Mouse (Mus musculus): ENCODE data around the gene Ppp1r16b. TPM values are rescaled to one million over a fixed set of nuclear protein-coding genes. Genes with fewer than 3 reads are reported as not detected.
A peak's percentile ranks its signal among the peaks of the same experiment; 100 is the strongest.

Ppp1r16b gene
- polyA plus RNA-seq, 1 experiment from 2014 or later: 4.7 TPM

GRCm38 (mm10) chr2:158770126-158770757, 105.0 kb downstream of the Ppp1r16b start:
- 44% methylated on average over 13 of the region's 13 CpGs for WGBS
- Histone ChIP-seq H3K4me3 (peak overlapping the region; percentile 90), H3K4me1 (peaks cover 66% of the 10 kb centered on the region), H3K36me3 (peaks cover 18% of the 10 kb centered on the region), H3K27ac (peak overlapping the region; percentile 52), H3K27me3 (ENCODE audit: insufficient read depth, poor library complexity, severe bottlenecking) (no peaks in the 10 kb centered on the region), H3K9me3 (no peaks in the 10 kb centered on the region)
- DNase-seq (ENCODE audit: low spot score): no peak

GRCm38 (mm10) chr2:158771066-158771763, 106.0 kb downstream of the Ppp1r16b start:
- H3K4me1 ChIP-seq: peaks cover 76% of the 10 kb centered on the region
- peak overlapping the region; percentile 52; the same call in 1 of the 2 replicates for H3K27ac ChIP-seq
- H3K4me3 ChIP-seq: peak overlapping the region; percentile 90
- no peak for DNase-seq (ENCODE audit: low spot score)
- H3K36me3 ChIP-seq: peaks cover 24% of the 10 kb centered on the region
- H3K27me3 ChIP-seq (ENCODE audit: insufficient read depth, poor library complexity, severe bottlenecking): no peaks in the 10 kb centered on the region
- no peaks in the 10 kb centered on the region for H3K9me3 ChIP-seq
- 44% methylated on average over 11 of the region's 11 CpGs for WGBS

GRCm38 (mm10) chr2:158772808-158773207, 107.6 kb downstream of the Ppp1r16b start:
- peaks cover 87% of the 10 kb centered on the region for H3K4me1 ChIP-seq
- H3K36me3 ChIP-seq: peaks cover 24% of the 10 kb centered on the region
- H3K27me3 ChIP-seq (ENCODE audit: insufficient read depth, poor library complexity, severe bottlenecking): no peaks in the 10 kb centered on the region

GRCm38 (mm10) chr2:158774886-158775285, 109.7 kb downstream of the Ppp1r16b start:
- 44% methylated on average over 8 of the region's 8 CpGs for WGBS
- no peak for DNase-seq (ENCODE audit: low spot score)
- Histone ChIP-seq H3K27me3 (ENCODE audit: insufficient read depth, poor library complexity, severe bottlenecking) (no peaks in the 10 kb centered on the region), H3K36me3 (peaks cover 31% of the 10 kb centered on the region), H3K4me3 (no peak overlapping the region), H3K4me1 (peaks cover 87% of the 10 kb centered on the region), H3K27ac (peak overlapping the region; percentile 71), H3K9me3 (no peaks in the 10 kb centered on the region)

More at GRCm38 (mm10) chr2:158772808-158773207, 107.6 kb downstream of the Ppp1r16b start:
- Histone ChIP-seq H3K9me3 (no peaks in the 10 kb centered on the region), H3K4me3 (no peak overlapping the region), H3K27ac (no peak overlapping the region)
- DNase-seq (ENCODE audit: low spot score): no peak
- 78% methylated on average over 13 of the region's 13 CpGs for WGBS

- Histone ChIP-seq H3K27ac (peak overlapping the region; percentile 71), H3K36me3 (peaks cover 49% of the 10 kb centered on the region), H3K27me3 (ENCODE audit: insufficient read depth, poor library complexity, severe bottlenecking) (no peaks in the 10 kb centered on the region), H3K9me3 (no peaks in the 10 kb centered on the region), H3K4me3 (0 out of 2 replicates have a peak overlapping the region, but pooled peaks have one; percentile 19), H3K4me1 (peaks cover 69% of the 10 kb centered on the region)
- WGBS: 82% methylated on average over 4 of the region's 4 CpGs
- DNase-seq (ENCODE audit: low spot score): no peak
These were observed 111.5 kb downstream of the Ppp1r16b start for GRCm38 (mm10) chr2:158776716-158777115.

- peaks cover 47% of the 10 kb centered on the region for H3K36me3 ChIP-seq
- H3K9me3 ChIP-seq: no peaks in the 10 kb centered on the region
- peak overlapping the region; percentile 71 for H3K27ac ChIP-seq
- peak overlapping the region; percentile 19; the same call in 1 of the 2 replicates for H3K4me3 ChIP-seq
- H3K4me1 ChIP-seq: peaks cover 61% of the 10 kb centered on the region
- WGBS: 33% methylated on average over 6 of the region's 6 CpGs
- no peak for DNase-seq (ENCODE audit: low spot score)
- H3K27me3 ChIP-seq (ENCODE audit: insufficient read depth, poor library complexity, severe bottlenecking): no peaks in the 10 kb centered on the region
These were observed 112.3 kb downstream of the Ppp1r16b start for GRCm38 (mm10) chr2:158777490-158777889.

- H3K9me3 ChIP-seq: no peaks in the 10 kb centered on the region
- H3K4me1 ChIP-seq: peaks cover 55% of the 10 kb centered on the region
- H3K4me3 ChIP-seq: no peak overlapping the region
- H3K27ac ChIP-seq: peak overlapping the region; percentile 71; the same call in 1 of the 2 replicates
- peaks cover 47% of the 10 kb centered on the region for H3K36me3 ChIP-seq
- 55% methylated on average over 7 of the region's 7 CpGs for WGBS
- DNase-seq (ENCODE audit: low spot score): no peak
- H3K27me3 ChIP-seq (ENCODE audit: insufficient read depth, poor library complexity, severe bottlenecking): no peaks in the 10 kb centered on the region
These were observed 113.2 kb downstream of the Ppp1r16b start for GRCm38 (mm10) chr2:158778349-158778748.

GRCm38 (mm10) chr2:158781126-158781525, 115.9 kb downstream of the Ppp1r16b start:
- Histone ChIP-seq H3K9me3 (no peaks in the 10 kb centered on the region), H3K27ac (no peak overlapping the region), H3K36me3 (peaks cover 65% of the 10 kb centered on the region), H3K4me1 (peaks cover 30% of the 10 kb centered on the region), H3K4me3 (no peak overlapping the region), H3K27me3 (ENCODE audit: insufficient read depth, poor library complexity, severe bottlenecking) (no peaks in the 10 kb centered on the region)
- no peak for DNase-seq (ENCODE audit: low spot score)
- 91% methylated on average over 7 of the region's 7 CpGs for WGBS

- DNase-seq (ENCODE audit: low spot score): no peak
- Histone ChIP-seq H3K27me3 (ENCODE audit: insufficient read depth, poor library complexity, severe bottlenecking) (no peaks in the 10 kb centered on the region), H3K36me3 (peaks cover 45% of the 10 kb centered on the region), H3K4me3 (no peak overlapping the region), H3K9me3 (no peaks in the 10 kb centered on the region), H3K27ac (no peak overlapping the region), H3K4me1 (0 out of 2 replicates have a peak, but pooled peaks cover 5% of the 10 kb centered on the region)
- WGBS: 85% methylated on average over 14 of the region's 14 CpGs
These were observed 122.0 kb downstream of the Ppp1r16b start for GRCm38 (mm10) chr2:158786927-158787795.

- under 1% methylated on average over 32 of the region's 33 CpGs for WGBS
- Histone ChIP-seq H3K4me1 (peaks cover 17% of the 10 kb centered on the region), H3K27me3 (ENCODE audit: insufficient read depth, poor library complexity, severe bottlenecking) (no peaks in the 10 kb centered on the region), H3K4me3 (peak within 1 kb of the TSS; percentile 86), H3K36me3 (peaks cover 5% of the 10 kb centered on the region), H3K27ac (peak within 1 kb of the TSS; percentile 94), H3K9me3 (no peaks in the 10 kb centered on the region)
- DNase-seq (ENCODE audit: low spot score): peak; percentile 99
These were observed 129.4 kb downstream of the Ppp1r16b start, which contains the start of gene Dhx35 for GRCm38 (mm10) chr2:158794494-158795004. Gene Dhx35, plus strand, starts transcription at chr2:158794807.

- peak overlapping the region; percentile 86 for H3K4me3 ChIP-seq
- DNase-seq (ENCODE audit: low spot score): no peak
- no peaks in the 10 kb centered on the region for H3K27me3 ChIP-seq (ENCODE audit: insufficient read depth, poor library complexity, severe bottlenecking)
- peak overlapping the region; percentile 94 for H3K27ac ChIP-seq
- H3K4me1 ChIP-seq: peaks cover 17% of the 10 kb centered on the region
- H3K36me3 ChIP-seq: peaks cover 10% of the 10 kb centered on the region
- 9% methylated on average over 15 of the region's 15 CpGs for WGBS
- no peaks in the 10 kb centered on the region for H3K9me3 ChIP-seq
These were observed 129.8 kb downstream of the Ppp1r16b start for GRCm38 (mm10) chr2:158795043-158795442.

- Histone ChIP-seq H3K36me3 (peaks cover 18% of the 10 kb centered on the region), H3K4me3 (no peak overlapping the region), H3K9me3 (no peaks in the 10 kb centered on the region), H3K27ac (no peak overlapping the region), H3K4me1 (peaks cover 17% of the 10 kb centered on the region), H3K27me3 (ENCODE audit: insufficient read depth, poor library complexity, severe bottlenecking) (no peaks in the 10 kb centered on the region)
- 81% methylated on average over 2 of the region's 2 CpGs for WGBS
- DNase-seq (ENCODE audit: low spot score): no peak
These were observed 130.7 kb downstream of the Ppp1r16b start for GRCm38 (mm10) chr2:158795875-158796274.

All from heart, embryonic 10.5 days (tissue).